Mouse (Mus musculus): ENCODE results near the gene Lmntd2. TPM values are rescaled to one million over a fixed set of nuclear protein-coding genes. Genes with fewer than 3 reads are reported as not detected.

Lmntd2 gene
- polyA plus RNA-seq, 1 experiment from 2014 or later, result 3.4 TPM

DNA sequence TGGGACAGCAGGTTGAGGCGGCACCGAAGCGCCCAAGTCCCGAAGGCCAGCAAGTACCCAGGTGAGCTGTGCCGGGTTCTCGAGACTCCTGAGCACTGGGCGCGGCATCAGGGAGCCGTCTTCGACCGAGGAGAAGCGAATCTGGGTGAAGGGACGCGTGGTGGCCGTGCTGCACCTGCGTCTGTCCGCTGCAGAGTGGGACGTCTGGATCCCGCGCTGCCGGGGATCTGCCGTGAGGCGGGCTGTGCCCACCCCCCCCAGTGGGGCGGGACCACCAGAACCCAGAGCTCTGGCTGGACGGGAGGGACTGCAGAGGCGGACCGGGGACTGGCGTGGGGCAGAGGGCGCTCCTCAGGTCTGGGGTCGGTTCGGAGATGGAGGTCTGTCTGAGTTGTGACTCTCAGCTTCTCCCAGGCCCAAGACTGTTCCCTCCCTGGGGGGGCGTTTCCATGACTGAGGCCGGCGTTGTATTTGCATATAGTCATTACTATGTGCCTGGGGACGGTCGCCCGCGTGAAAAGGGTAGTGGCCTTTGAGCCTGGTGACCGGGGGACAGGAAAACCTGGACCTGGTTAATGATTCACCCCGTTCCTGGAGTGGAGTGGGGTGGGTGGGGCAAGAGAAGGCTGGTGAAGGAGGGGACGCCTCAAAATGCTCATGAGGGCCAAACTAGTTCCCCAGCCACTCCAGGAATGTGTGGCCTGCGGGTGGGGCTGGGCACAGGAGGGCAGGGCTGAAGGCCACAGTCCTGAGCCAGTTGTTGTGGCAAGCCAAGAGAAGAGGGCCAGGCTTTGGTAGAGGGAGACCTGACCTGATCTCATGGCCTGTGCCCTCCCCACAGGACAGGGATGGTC is 2.2 kb upstream of the Lmntd2 start:
- under 1% methylated on average over 41 of the region's 42 CpGs for WGBS

DNA sequence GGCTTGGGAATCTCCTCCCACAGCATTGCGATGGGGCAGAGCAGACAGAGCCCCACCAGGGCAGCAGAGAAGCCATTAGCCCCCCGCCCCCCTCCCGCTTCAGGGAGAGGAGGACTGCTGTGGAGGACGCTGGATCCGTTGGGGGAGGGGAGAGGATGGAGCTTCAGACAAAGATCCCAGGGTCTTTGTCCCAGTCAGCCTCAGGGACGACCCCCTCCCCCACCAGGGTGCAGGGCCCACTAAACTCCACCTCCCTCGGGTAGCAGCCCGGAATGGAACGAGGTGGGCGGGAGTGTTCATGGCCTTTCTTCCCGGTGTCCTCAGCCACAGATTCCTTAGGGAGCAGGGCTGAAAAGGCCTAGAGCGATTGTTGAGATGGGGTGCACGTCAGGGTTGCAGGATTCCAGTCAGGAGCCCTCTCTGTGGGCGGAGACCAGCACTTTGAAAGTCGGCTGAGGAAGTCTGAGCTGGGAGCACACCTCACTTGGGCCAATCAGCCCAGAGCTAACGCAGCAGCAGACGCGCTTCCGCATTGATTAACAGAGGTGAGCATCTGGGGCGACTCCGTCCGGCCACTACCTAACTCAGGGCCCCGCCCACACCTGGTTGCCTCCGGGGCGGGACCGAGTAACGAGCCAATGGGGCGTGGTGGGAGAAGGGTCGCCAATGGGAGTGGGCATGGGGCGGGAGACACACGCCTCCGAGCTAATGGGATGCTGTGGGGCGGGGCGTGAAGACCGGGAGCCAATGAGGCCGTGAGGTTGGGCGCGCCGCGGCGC is 1.4 kb upstream of the Lmntd2 start, which contains the start of gene Rassf7:
Rassf7 (plus strand) TSS at position 760 of the 779 bp plus-strand sequence.
- Histone ChIP-seq H3K4me2 (peak within 1 kb of the TSS; percentile 88), H3K27me3 (no peaks in the 10 kb centered on the region), H3K27ac (peak within 1 kb of the TSS; percentile 90), H3K9ac (peak within 1 kb of the TSS; percentile 78), H3K36me3 (peaks cover 17% of the 10 kb centered on the region), H3K9me3 (no peaks in the 10 kb centered on the region), H3K4me3 (peak within 1 kb of the TSS; percentile 70), H3K4me1 (peaks cover 26% of the 10 kb centered on the region)
- WGBS, result 0% methylated on average over 41 of the region's 41 CpGs
- peak; percentile 90 for ATAC-seq (ENCODE audit: insufficient number of reproducible peaks, insufficient read depth, low FRiP score, low TSS enrichment, low read depth)

More for the DNA sequence above, 2.2 kb upstream of the Lmntd2 start:
- H3K36me3 ChIP-seq, result peaks cover 17% of the 10 kb centered on the region
- peak overlapping the region; percentile 88 for H3K4me2 ChIP-seq
- H3K9me3 ChIP-seq, result no peaks in the 10 kb centered on the region
- peak overlapping the region; percentile 90 for H3K27ac ChIP-seq
- peak overlapping the region; percentile 70 for H3K4me3 ChIP-seq
- no peaks in the 10 kb centered on the region for H3K27me3 ChIP-seq
- peaks cover 34% of the 10 kb centered on the region for H3K4me1 ChIP-seq
- peak; percentile 63 for ATAC-seq (ENCODE audit: insufficient number of reproducible peaks, insufficient read depth, low FRiP score, low TSS enrichment, low read depth)
- H3K9ac ChIP-seq, result peak overlapping the region; percentile 78

GRCm38 (mm10) chr7:141214310-141214709 is 430 bp upstream of the Lmntd2 start:
- no peak for ATAC-seq (ENCODE audit: insufficient number of reproducible peaks, insufficient read depth, low FRiP score, low TSS enrichment, low read depth)
- peaks cover 13% of the 10 kb centered on the region for H3K36me3 ChIP-seq
- H3K9ac ChIP-seq, result no peak overlapping the region
- H3K4me3 ChIP-seq, result no peak overlapping the region
- peak overlapping the region; percentile 90; the same call in 1 of the 2 replicates for H3K27ac ChIP-seq
- H3K4me2 ChIP-seq, result peak overlapping the region; percentile 88; the same call in 1 of the 2 replicates
- H3K27me3 ChIP-seq, result no peaks in the 10 kb centered on the region
- H3K4me1 ChIP-seq, result peaks cover 25% of the 10 kb centered on the region
- 67% methylated on average over 3 of the region's 3 CpGs for WGBS
- no peaks in the 10 kb centered on the region for H3K9me3 ChIP-seq

DNA sequence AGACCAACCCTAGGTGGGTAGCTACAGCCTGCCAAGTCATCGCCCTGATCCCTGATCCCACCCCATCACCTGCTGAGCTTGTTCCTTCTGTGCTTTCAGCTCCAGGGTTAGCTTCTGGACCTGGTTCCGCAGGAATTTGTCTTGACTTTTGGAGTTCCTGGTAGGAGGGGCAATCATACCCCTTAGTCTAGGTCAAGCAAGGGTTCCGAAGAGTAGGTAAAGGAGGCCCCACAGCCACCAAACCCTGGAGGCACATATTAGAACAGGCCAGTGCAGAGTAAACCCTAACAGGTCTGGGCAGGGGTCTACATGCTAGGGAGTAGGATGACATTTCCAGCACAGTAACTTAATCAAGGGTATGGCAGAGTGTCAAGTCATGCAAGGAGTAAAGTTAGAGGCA is 747 bp downstream of the Lmntd2 start:
- ATAC-seq (ENCODE audit: insufficient number of reproducible peaks, insufficient read depth, low FRiP score, low TSS enrichment, low read depth), result no peak
- peak overlapping the region; percentile 41; the same call in 1 of the 2 replicates for H3K27ac ChIP-seq
- no peak overlapping the region for H3K4me2 ChIP-seq
- H3K36me3 ChIP-seq, result peaks cover 11% of the 10 kb centered on the region
- H3K4me1 ChIP-seq, result peaks cover 25% of the 10 kb centered on the region
- H3K27me3 ChIP-seq, result no peaks in the 10 kb centered on the region
- no peak overlapping the region for H3K9ac ChIP-seq
- 68% methylated on average over 3 of the region's 3 CpGs for WGBS
- H3K9me3 ChIP-seq, result no peaks in the 10 kb centered on the region
- H3K4me3 ChIP-seq, result no peak overlapping the region

DNA sequence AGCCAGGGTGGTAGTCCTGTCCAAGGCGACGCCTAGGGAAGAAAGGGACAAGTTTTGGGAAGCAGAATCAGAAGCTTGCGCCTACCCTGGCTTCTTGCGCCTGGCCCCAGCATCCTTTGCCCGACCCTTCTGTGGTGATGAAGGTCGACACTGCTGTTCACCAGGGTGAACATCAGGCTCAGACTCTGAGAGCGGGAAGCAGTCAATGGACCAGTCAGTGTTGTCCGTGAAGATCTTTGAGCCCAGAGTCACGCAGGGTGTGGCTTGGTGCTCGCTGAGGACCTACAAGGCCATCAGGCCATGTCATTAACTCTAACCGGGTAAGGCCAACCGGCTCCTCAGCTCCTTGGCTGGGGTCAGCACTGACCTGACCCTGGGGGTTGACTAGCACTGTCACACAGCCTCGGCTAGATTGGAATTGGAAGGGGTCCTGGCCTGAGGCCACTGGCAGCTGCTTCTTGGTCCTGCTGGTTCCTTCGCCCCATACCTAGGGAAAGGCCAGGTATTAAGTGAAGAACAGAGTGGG is 3.2 kb downstream of the Lmntd2 start:
- Histone ChIP-seq H3K9me3 (no peaks in the 10 kb centered on the region), H3K36me3 (no peaks in the 10 kb centered on the region), H3K4me2 (no peak overlapping the region), H3K9ac (0 out of 2 replicates have a peak overlapping the region, but pooled peaks have one; percentile 27), H3K27me3 (no peaks in the 10 kb centered on the region), H3K27ac (no peak overlapping the region), H3K4me3 (no peak overlapping the region), H3K4me1 (peaks cover 6% of the 10 kb centered on the region)
- 83% methylated on average over 14 of the region's 14 CpGs for WGBS
- no peak for ATAC-seq (ENCODE audit: insufficient number of reproducible peaks, insufficient read depth, low FRiP score, low TSS enrichment, low read depth)

DNA sequence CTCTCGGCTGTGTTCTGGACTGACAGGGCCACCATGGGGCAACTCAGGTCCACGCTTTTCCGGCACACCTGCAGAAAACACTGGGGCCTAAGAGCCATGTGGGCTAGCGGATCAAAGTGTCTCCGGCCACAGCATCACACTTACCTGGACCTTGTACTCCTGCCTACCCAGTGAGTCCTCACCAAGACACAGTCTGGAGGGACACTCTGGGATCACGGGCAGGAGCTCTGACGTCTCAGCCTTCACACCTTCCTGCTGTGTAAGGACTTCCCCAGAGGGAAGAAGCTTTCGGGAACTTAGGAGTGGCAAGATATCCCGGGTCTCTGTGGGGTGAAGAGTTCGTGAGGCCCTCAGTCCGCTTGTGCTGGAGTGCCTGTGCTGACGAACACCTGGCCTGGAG is 3.7 kb downstream of the Lmntd2 start:
- no peaks in the 10 kb centered on the region for H3K27me3 ChIP-seq
- ATAC-seq (ENCODE audit: insufficient number of reproducible peaks, insufficient read depth, low FRiP score, low TSS enrichment, low read depth), result no peak
- WGBS, result 80% methylated on average over 12 of the region's 12 CpGs
- no peaks in the 10 kb centered on the region for H3K9me3 ChIP-seq
- peaks cover 5% of the 10 kb centered on the region for H3K4me1 ChIP-seq
- no peak overlapping the region for H3K4me3 ChIP-seq
- H3K36me3 ChIP-seq, result no peaks in the 10 kb centered on the region
- H3K9ac ChIP-seq, result no peak overlapping the region
- no peak overlapping the region for H3K4me2 ChIP-seq
- no peak overlapping the region for H3K27ac ChIP-seq

GRCm38 (mm10) chr7:141209526-141209925 is 4.4 kb downstream of the Lmntd2 start:
- Histone ChIP-seq H3K4me2 (no peak overlapping the region), H3K4me1 (no peaks in the 10 kb centered on the region), H3K9ac (no peak overlapping the region), H3K36me3 (no peaks in the 10 kb centered on the region), H3K27ac (no peak overlapping the region), H3K27me3 (no peaks in the 10 kb centered on the region), H3K9me3 (no peaks in the 10 kb centered on the region), H3K4me3 (no peak overlapping the region)
- ATAC-seq (ENCODE audit: insufficient number of reproducible peaks, insufficient read depth, low FRiP score, low TSS enrichment, low read depth), result no peak
- 71% methylated on average over 3 of the region's 3 CpGs for WGBS

GRCm38 (mm10) chr7:141206182-141206937 is 7.5 kb downstream of the Lmntd2 start:
- Histone ChIP-seq H3K9me3 (no peaks in the 10 kb centered on the region), H3K4me1 (no peaks in the 10 kb centered on the region), H3K4me3 (no peak overlapping the region), H3K9ac (no peak overlapping the region), H3K27ac (no peak overlapping the region), H3K27me3 (no peaks in the 10 kb centered on the region), H3K4me2 (no peak overlapping the region), H3K36me3 (no peaks in the 10 kb centered on the region)
- 89% methylated on average over 18 of the region's 18 CpGs for WGBS
- ATAC-seq (ENCODE audit: insufficient number of reproducible peaks, insufficient read depth, low FRiP score, low TSS enrichment, low read depth), result no peak

DNA sequence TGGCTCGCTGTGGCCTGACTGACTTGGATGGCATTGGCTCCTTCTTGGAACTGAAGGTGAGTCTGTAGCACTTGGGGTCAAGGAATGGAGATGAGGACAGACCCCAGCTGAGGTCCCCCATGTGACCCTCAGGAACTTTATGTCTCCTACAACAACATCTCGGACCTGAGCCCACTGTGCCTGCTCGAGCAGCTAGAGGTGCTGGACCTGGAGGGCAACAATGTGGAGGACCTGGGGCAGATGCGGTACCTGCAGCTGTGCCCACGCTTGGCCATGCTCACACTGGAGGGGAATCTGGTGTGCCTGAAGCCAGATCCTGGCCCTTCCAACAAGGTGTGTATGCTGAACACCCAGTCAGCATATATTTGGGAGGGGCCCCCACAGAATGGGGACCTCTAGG is 8.4 kb downstream of the Lmntd2 start:
- Histone ChIP-seq H3K4me2 (no peak overlapping the region), H3K9me3 (no peaks in the 10 kb centered on the region), H3K4me1 (no peaks in the 10 kb centered on the region), H3K27ac (no peak overlapping the region), H3K27me3 (no peaks in the 10 kb centered on the region), H3K9ac (no peak overlapping the region), H3K4me3 (no peak overlapping the region), H3K36me3 (no peaks in the 10 kb centered on the region)
- no peak for ATAC-seq (ENCODE audit: insufficient number of reproducible peaks, insufficient read depth, low FRiP score, low TSS enrichment, low read depth)
- WGBS, result 90% methylated on average over 5 of the region's 5 CpGs

- no peaks in the 10 kb centered on the region for H3K27me3 ChIP-seq
- H3K9me3 ChIP-seq, result no peaks in the 10 kb centered on the region
- H3K4me2 ChIP-seq, result no peak overlapping the region
- ATAC-seq (ENCODE audit: insufficient number of reproducible peaks, insufficient read depth, low FRiP score, low TSS enrichment, low read depth), result no peak
- H3K27ac ChIP-seq, result no peak overlapping the region
- H3K36me3 ChIP-seq, result no peaks in the 10 kb centered on the region
- H3K9ac ChIP-seq, result no peak overlapping the region
- 78% methylated on average over 3 of the region's 3 CpGs for WGBS
- H3K4me3 ChIP-seq, result no peak overlapping the region
- no peaks in the 10 kb centered on the region for H3K4me1 ChIP-seq
Observed at GRCm38 (mm10) chr7:141204546-141204945, 9.3 kb downstream of the Lmntd2 start.

DNA sequence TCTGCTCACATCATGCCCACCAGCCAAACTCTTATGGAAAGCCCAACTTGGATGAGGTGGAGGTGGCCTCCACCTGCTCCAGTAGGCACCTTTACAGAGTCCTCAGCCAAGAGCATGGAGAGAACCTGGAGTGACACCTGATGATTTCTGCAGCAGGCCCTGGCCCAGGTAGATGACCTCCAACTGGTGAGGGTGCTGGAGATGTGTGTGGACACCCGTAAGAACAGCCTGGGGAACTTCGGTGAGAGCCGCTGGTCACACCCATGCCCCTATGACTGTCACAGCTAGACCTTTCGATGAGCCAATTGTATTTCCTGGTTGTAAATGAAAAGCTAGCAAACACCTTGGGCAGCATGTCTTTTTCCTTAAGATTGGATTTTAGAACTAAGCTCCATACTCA is 15.8 kb downstream of the Lmntd2 start:
- Histone ChIP-seq H3K9me3 (no peaks in the 10 kb centered on the region), H3K27me3 (no peaks in the 10 kb centered on the region), H3K36me3 (no peaks in the 10 kb centered on the region), H3K4me1 (peaks cover 11% of the 10 kb centered on the region), H3K9ac (no peak overlapping the region), H3K4me3 (no peak overlapping the region), H3K4me2 (no peak overlapping the region), H3K27ac (no peak overlapping the region)
- no peak for ATAC-seq (ENCODE audit: insufficient number of reproducible peaks, insufficient read depth, low FRiP score, low TSS enrichment, low read depth)
- WGBS, result 93% methylated on average over 4 of the region's 4 CpGs

Data from embryonic facial prominence, embryonic 13.5 days (tissue).